Mouse (Mus musculus): ENCODE measurements at regions not wholly inside any gene's neighbourhood (a gene's known extent, or its start where the extent isn't known, plus 50 kb on each side); places are given as distances from the start of the nearest gene placed in this dataset.
A peak's percentile ranks its signal among the peaks of the same experiment; 100 is the strongest.
"Not testable (repeated sequence)": the region's sequence is repeated elsewhere in the genome, so short reads cannot be mapped to it uniquely, and the experiment has no call there.

GRCm38 (mm10) chr15:37101419-37101818, 93.8 kb upstream of the Zfp706 start:
- DNase-seq (ENCODE audit: low read depth, low spot score): no peak

- DNase-seq (ENCODE audit: low read depth, low spot score): no peak
These were observed 93.3 kb upstream of the Zfp706 start for GRCm38 (mm10) chr15:37100767-37101288.

GRCm38 (mm10) chr15:37099927-37100766, 92.6 kb upstream of the Zfp706 start:
- peak; percentile 59 for DNase-seq (ENCODE audit: low read depth, low spot score)

GRCm38 (mm10) chr15:37099176-37099575, 91.6 kb upstream of the Zfp706 start:
- no peak for DNase-seq (ENCODE audit: low read depth, low spot score)

- no peak for DNase-seq (ENCODE audit: low read depth, low spot score)
These were observed 89.9 kb upstream of the Zfp706 start for GRCm38 (mm10) chr15:37097426-37097825.

GRCm38 (mm10) chr15:37091171-37091570, 83.6 kb upstream of the Zfp706 start:
- not testable (repeated sequence) for DNase-seq (ENCODE audit: low read depth, low spot score)

- no peak for DNase-seq (ENCODE audit: low read depth, low spot score)
These were observed 76.2 kb upstream of the Zfp706 start for GRCm38 (mm10) chr15:37083726-37084125.

GRCm38 (mm10) chr15:37081836-37082235, 74.3 kb upstream of the Zfp706 start:
- no peak for DNase-seq (ENCODE audit: low read depth, low spot score)

GRCm38 (mm10) chr15:37080931-37081330, 73.4 kb upstream of the Zfp706 start:
- no peak for DNase-seq (ENCODE audit: low read depth, low spot score)

GRCm38 (mm10) chr15:37080395-37080794, 72.8 kb upstream of the Zfp706 start:
- no peak for DNase-seq (ENCODE audit: low read depth, low spot score)

- DNase-seq (ENCODE audit: low read depth, low spot score): not testable (repeated sequence)
These were observed 66.6 kb upstream of the Zfp706 start for GRCm38 (mm10) chr15:37074207-37074606.

- no peak for DNase-seq (ENCODE audit: low read depth, low spot score)
These were observed 64.8 kb upstream of the Zfp706 start for GRCm38 (mm10) chr15:37072202-37072862.

- DNase-seq (ENCODE audit: low read depth, low spot score): no peak
These were observed 62.6 kb upstream of the Zfp706 start for GRCm38 (mm10) chr15:37070188-37070587.

GRCm38 (mm10) chr15:37067326-37067725, 59.8 kb upstream of the Zfp706 start:
- DNase-seq (ENCODE audit: low read depth, low spot score): no peak

GRCm38 (mm10) chr15:37065926-37066550, 58.5 kb upstream of the Zfp706 start:
- DNase-seq (ENCODE audit: low read depth, low spot score): no peak

GRCm38 (mm10) chr15:37065408-37065807, 57.8 kb upstream of the Zfp706 start:
- no peak for DNase-seq (ENCODE audit: low read depth, low spot score)

GRCm38 (mm10) chr15:37063781-37064383, 56.3 kb upstream of the Zfp706 start:
- no peak for DNase-seq (ENCODE audit: low read depth, low spot score)

- DNase-seq (ENCODE audit: low read depth, low spot score): no peak
These were observed 55.0 kb upstream of the Zfp706 start for GRCm38 (mm10) chr15:37062585-37062984.

- no peak for DNase-seq (ENCODE audit: low read depth, low spot score)
These were observed 53.9 kb upstream of the Zfp706 start for GRCm38 (mm10) chr15:37061501-37061900.

GRCm38 (mm10) chr15:37060831-37061230, 53.3 kb upstream of the Zfp706 start:
- no peak for DNase-seq (ENCODE audit: low read depth, low spot score)
